Mouse (Mus musculus) left cerebral cortex, adult 9 months (tissue): Measurements from ENCODE around the gene B3gnt9.

Experiments used
- DNase-seq, 2 experiments: peaks; one replicate each; pipeline ENCODE4 v3.0.0; 2022; ENCODE audit warnings: low spot score in 2 of 2

Gene B3gnt9

DNA sequence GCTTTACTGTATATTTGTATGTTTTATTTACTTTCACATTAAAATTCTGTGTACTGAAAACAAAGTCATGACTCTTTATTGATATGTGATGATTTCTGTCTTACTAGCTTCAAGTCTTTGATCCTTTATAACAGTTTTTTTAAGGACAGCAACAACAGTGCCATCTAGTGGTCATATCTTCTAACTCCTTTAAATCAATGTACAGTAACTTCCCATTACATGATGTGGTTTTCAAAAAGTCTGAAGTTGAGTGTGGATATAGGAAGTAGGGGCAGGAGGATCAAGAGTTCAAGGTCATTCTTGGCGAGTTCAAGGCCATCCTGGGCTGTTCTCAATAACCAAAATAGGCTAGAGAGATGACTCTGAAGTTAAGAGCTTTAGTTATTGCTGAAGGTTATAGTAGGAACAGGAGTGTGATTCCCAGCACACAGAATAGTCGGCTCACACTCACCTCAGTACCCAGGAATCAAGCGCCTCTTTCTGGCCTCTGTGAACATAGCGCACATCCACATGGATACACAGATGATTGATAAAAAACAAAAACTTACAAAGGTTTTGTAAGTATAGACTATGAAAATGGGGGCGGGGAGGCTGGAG, 36.9 kb downstream of the B3gnt9 start:
- DNase-seq, result peak in 1 of 2 experiments; percentile 7

DNA sequence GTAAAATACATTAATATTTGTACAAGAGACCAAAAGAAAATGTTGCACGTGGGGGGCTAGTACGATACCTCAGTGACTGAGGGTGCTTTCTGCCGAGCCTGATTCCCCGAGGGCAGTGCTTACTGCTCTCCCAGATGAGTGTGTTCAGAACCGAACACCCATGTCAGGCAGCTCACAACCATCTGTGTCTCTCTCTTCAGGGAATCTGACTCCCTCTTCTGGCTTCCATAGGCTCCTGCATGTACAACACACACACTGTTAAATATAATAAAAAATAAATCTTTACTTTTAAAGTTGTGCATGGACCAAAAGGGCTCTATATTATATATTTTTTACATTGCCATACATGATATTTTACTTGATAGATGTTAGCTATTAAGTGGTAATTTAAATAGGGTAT, 40.8 kb downstream of the B3gnt9 start:
- DNase-seq, result no peak

DNA sequence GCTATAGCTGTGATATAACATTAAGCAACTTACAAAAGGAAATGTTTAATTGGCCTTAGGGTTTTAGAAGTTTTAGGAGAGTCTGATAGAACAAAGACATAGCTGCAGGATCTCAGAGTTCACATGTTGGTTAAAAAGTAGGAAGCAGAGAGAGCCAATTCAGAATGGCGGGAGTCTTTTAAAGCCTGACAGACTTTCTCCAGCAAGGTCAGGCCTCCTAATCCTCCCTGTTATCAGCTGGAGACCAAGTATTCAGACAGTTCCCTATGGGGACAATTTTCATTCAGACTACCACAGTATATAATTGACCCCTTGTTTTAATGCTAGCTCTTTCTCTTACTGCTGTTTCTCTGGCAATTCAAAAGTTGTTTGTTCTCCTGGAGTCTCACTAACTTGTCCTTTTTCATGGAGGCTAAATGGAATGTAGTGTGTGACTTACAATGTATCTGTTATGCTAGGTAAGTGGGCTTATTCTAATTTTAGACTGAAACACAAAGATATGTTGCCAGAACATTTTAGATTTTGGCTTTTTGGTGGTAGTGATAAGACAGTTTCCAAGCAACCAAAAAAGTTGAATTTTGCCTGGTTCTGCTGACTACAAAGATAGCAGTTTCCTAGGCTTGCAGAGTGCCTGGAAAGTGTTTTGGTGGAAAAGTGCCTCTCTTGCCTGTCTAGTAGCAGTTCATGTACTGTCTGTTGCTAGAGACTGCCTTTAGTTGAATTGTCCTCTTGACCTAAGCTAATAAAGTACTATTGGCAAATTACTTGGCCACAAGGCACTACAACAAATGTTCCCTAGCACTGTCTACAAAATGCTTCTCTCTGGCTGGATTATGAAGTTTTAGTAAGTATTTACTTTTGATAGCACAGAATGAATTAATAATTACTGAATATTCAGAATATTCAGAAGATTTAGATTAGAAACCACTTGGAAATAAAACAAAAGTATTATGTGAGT, 45.5 kb downstream of the B3gnt9 start:
- DNase-seq, result no peak

DNA sequence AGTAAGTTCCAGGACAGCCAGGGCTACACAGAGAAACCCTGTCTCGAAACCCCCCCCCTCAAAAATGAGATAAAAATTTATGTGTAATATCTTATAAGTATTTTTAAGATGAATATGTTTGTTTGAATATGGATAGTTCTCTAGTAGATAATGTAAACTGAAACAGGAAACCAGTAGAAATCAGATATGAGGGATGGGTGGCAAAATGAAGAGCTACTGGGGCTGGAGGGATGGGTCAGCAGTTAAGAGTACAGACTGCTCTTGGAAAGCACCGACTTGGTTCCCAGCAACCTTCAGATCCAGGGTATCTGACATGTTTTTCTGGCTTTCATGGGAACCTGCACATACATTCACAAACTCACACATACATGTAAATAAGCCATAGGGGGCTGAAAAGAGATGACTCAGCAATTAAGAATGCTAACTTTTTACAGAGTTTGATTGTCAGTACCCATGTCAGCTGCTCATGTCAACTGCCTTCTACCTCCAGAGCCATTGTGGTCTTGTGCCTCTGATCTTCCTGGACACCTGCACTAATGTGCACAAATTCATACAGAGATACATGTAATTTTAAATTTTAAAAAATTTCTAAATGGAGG, 47.2 kb downstream of the B3gnt9 start:
- DNase-seq, result no peak

DNA sequence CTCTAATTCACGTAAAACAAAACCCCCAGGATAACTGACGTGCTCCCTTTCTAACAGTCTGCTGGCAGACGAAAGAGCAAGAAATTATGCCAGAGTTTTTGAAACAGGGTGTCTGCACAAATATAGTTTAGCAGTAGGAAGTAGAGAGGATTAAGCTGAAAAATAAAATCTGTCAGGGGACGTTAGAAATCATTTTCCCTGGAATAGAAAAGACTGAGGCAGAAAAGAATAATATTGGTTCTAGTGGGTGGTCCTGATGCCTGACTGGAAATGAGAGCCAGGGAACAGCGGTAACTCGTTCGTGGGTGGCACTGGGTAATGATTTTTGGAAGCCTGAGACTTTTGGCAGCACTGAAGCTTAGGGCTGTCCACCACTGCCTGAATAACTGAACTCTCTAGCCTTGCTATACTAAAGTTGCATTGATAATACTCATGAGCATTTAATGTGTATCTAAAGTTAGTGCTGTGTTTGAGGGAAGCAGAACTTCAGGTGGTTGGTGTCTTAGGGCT, 48.1 kb downstream of the B3gnt9 start:
- no peak for DNase-seq

DNA sequence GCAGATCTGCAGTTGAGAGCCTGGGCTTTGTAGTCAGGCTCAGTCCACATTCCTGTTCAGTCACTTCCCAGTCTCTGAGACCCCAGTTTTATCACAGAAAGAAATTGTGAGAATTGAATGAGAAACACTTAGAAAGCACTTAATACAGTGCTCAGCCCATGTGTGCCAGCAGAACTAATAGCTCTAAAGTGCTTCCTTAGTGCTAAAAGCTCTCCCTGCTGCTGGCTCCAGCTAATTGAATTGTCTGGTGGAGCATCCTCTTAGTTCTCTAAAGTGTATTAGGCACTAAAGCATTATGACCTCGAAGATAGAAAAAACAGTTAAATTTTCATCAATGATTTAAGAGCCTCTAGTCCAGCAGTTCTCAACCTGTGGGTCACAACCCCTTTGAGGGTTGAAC, 49.2 kb downstream of the B3gnt9 start:
- no peak for DNase-seq
